Mouse (Mus musculus) small intestine, adult 2 months (tissue): ENCODE results near the gene Slc29a3. TPM values are rescaled to one million over a fixed set of nuclear protein-coding genes. Genes with fewer than 3 reads are reported as not detected.
A peak's percentile ranks its signal among the peaks of the same experiment; 100 is the strongest.

Experiments used
- H3K27ac ChIP-seq: fragments of 200-500 bp; 2 replicates; pipeline ENCODE4 v1.5.1; 2012; ENCODE audit warnings: low read depth, low read length, control low read depth, inconsistent platforms; ENCODE audit not compliant: insufficient read depth
- H3K27me3 ChIP-seq: fragments of 200-500 bp; 2 replicates; pipeline ENCODE4 v1.6.1; 2012; ENCODE audit warnings: mild to moderate bottlenecking, moderate library complexity, low read length, inconsistent platforms; ENCODE audit not compliant: control insufficient read depth, insufficient read depth
- H3K36me3 ChIP-seq: fragments of 200-500 bp; 2 replicates; pipeline ENCODE4 v1.6.1; 2012; ENCODE audit warnings: mild to moderate bottlenecking, low read length, control low read depth, inconsistent platforms; ENCODE audit not compliant: control insufficient read depth, insufficient read depth
- H3K4me1 ChIP-seq: fragments of 200-500 bp; 2 replicates; pipeline ENCODE4 v1.6.1; 2012; ENCODE audit warnings: low read length, inconsistent platforms, mixed read lengths; ENCODE audit not compliant: control insufficient read depth, insufficient read depth, insufficient read length
- H3K4me3 ChIP-seq: fragments of 200-500 bp; 2 replicates; pipeline ENCODE4 v1.5.1; 2012; ENCODE audit warnings: low read depth, mild to moderate bottlenecking, control low read depth, inconsistent platforms, low read length, moderate library complexity
- CTCF ChIP-seq: fragments of 200-500 bp; IDR thresholded peaks from 2 replicates; pipeline ENCODE4 v1.5.1; 2012; ENCODE audit warnings: low read depth, mild to moderate bottlenecking, control low read depth, inconsistent platforms, low read length, moderate library complexity, mixed read lengths; ENCODE audit not compliant: insufficient replicate concordance, insufficient read length; ENCODE audit errors: extremely low read depth
- POLR2A ChIP-seq: fragments of 200-500 bp; IDR thresholded peaks from 2 replicates; pipeline ENCODE4 v1.6.1; 2012; ENCODE audit warnings: low read depth, mild to moderate bottlenecking, control low read depth, inconsistent platforms, low read length, moderate library complexity
- WGBS: fragments of 180-500 bp; shearing (Covaris S2); methylation state at CpG from one replicate; pipeline ENCODE4 v1.1.7; 2018; 5-methylcytosine and 5-hydroxymethylcytosine counted together
- polyA plus RNA-seq: library from polyadenylated mRNA; depleted of rRNA; stranded (reverse); fragments of >200 nt; gene quantifications from 2 replicates; pipeline ENCODE4 v1.2.3, GENCODE M21; 2012; rRNA removed

Gene Slc29a3
- polyA plus RNA-seq = 3.8 and 5.0 TPM in 2 replicates

DNA sequence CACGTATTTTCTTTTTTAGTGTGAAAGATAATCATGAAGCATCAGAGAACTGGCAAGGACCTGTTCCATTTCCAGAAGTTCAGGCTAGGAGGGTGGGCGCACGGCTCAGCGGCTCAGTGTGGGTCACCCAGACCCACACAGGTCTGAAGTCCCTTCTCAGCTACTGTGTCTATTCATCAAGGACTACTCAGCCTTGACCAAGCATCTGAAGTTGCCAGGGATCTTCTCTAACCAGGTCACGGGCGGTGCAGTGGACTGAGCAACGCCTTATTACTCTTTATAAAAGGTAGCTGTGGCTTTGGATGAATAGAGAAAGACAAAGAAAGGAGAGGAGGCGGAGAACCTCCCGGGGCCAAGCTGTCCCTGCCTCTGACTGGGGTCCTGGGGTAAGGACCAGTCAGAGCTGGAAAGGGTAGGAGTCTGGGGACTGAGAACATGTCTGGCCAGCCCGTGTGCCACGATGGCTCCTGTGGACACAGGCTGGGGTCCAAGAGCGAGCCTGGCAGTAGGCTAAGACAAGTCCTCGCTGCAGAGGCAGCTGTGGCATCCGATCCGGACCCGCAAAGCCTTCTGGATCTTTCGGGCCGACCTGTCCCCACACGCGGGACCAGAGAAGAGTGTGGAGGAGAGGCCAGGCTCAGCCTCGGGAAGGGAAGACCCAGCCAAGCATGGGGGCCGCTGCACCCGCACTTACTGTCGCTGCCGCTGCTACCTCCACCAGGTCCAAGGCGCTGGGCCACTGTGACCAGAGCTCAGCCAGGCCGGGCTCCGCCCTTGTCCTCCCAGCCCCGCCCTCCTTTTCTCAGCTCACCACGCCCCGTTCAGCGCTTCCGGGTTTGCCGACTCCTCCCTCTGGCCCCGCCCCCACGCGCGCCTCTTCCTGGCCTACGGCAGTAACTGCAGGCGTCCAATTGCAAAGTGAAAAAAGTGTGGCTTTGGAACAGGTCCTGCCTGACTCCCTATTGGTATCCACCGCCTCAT lies at the start of gene Slc29a3:
TSS of gene Slc29a3 (minus strand) at position 755 of the 981 bp plus-strand sequence.
- H3K36me3 ChIP-seq = no peaks in the 10 kb centered on the region
- H3K4me3 ChIP-seq = peak within 1 kb of the TSS; percentile 76
- peak; percentile 80 for TF ChIP-seq POLR2A
- TF ChIP-seq CTCF = peak; percentile 27; the same call in 1 of the 2 replicates
- H3K4me1 ChIP-seq = peaks cover 5% of the 10 kb centered on the region
- 7% methylated on average over 41 of the region's 41 CpGs for WGBS
- H3K27ac ChIP-seq = peak within 1 kb of the TSS; percentile 24
- no peaks in the 10 kb centered on the region for H3K27me3 ChIP-seq

DNA sequence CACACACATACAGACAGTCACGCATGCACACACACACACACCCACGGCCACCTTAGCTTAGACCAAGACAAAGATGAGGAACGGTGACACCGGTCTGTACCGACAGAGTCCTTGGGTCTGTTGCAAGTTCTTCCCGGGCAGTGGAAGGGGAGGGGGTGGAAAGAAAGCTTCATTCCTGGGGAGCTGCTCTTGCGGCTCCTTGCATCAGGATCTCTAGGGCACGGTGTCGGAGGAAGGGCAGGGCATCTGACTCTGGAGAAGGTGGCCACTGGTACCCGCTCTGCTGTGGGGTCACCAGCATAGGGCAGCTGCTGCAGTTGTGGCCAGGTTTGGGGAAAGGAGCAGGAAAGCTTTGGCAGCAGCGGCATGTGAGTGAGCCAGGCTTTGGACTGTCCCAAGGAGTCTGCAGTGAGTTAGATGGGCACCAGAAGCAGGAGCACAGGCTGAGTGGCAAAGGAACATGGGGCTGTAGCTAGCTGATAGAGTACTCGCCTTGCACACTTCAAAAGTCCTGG lies 49.4 kb upstream of the Slc29a3 start:
- no peak for TF ChIP-seq CTCF
- no peak for TF ChIP-seq POLR2A
- peaks cover 47% of the 10 kb centered on the region for H3K4me1 ChIP-seq
- no peaks in the 10 kb centered on the region for H3K27me3 ChIP-seq
- H3K27ac ChIP-seq = no peak overlapping the region
- no peak overlapping the region for H3K4me3 ChIP-seq
- no peaks in the 10 kb centered on the region for H3K36me3 ChIP-seq
- whole genome bisulfite sequencing = 64% methylated on average over 12 of the region's 12 CpGs

- Histone ChIP-seq H3K36me3 (no peaks in the 10 kb centered on the region), H3K27ac (no peak overlapping the region), H3K27me3 (no peaks in the 10 kb centered on the region), H3K4me1 (peaks cover 52% of the 10 kb centered on the region), H3K4me3 (no peak overlapping the region)
- TF ChIP-seq CTCF (no peak), POLR2A (no peak)
- 16% methylated on average over 11 of the region's 11 CpGs for WGBS
Measured at GRCm38 (mm10) chr10:60801168-60801897, 48.7 kb upstream of the Slc29a3 start.

DNA sequence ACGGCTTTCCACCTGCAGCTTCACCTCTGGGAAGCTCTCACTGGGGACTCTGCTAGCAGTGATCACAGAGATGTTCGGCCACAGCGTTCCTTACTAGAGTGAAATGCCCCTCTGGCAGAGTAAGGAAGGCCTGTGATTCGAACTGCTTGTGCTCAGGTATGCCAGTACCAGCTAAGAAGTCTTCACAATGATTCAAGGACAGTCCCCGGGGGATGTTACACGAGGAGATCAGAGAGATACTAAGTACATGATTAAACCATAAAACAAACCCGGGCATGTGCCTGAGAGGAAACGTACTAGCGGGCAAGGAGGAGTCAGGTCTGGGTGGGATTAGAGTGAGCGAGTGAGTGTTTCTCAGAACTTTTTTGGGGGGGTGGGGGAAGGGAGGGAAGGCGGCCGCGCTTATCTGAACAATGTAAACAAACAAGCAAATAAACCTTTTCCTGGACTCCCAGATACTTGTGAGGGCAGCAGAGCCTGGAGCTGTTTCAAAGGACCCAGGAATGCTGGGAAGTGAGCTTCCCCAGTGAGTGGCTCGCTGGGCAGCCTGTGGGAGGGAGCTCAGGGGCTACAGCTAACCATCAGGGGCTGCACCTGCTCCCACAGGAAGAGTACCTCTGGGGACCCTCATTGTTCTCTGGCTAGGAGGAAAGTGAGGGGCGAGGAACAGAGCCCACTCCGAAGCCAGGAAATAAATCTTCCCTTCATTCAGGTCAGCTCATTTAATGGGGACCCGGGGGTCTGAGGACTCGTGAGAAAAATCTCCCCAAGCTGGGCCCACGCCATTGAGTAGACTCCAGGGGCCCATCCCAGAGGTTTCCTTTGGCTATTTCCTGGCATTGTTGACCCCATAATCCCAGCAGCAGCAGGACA lies 47.9 kb upstream of the Slc29a3 start:
- no peak overlapping the region for H3K27ac ChIP-seq
- no peak overlapping the region for H3K4me3 ChIP-seq
- H3K27me3 ChIP-seq = no peaks in the 10 kb centered on the region
- peaks cover 57% of the 10 kb centered on the region for H3K4me1 ChIP-seq
- 25% methylated on average over 19 of the region's 19 CpGs for WGBS
- TF ChIP-seq POLR2A (no peak), CTCF (no peak)
- no peaks in the 10 kb centered on the region for H3K36me3 ChIP-seq

- H3K36me3 ChIP-seq = no peaks in the 10 kb centered on the region
- H3K4me1 ChIP-seq = peaks cover 71% of the 10 kb centered on the region
- H3K4me3 ChIP-seq = no peak overlapping the region
- 39% methylated on average over 14 of the region's 14 CpGs for WGBS
- H3K27me3 ChIP-seq = no peaks in the 10 kb centered on the region
- TF ChIP-seq CTCF = no peak
- TF ChIP-seq POLR2A = no peak
- H3K27ac ChIP-seq = no peak overlapping the region
Measured at GRCm38 (mm10) chr10:60797682-60798422, 45.3 kb upstream of the Slc29a3 start.

DNA sequence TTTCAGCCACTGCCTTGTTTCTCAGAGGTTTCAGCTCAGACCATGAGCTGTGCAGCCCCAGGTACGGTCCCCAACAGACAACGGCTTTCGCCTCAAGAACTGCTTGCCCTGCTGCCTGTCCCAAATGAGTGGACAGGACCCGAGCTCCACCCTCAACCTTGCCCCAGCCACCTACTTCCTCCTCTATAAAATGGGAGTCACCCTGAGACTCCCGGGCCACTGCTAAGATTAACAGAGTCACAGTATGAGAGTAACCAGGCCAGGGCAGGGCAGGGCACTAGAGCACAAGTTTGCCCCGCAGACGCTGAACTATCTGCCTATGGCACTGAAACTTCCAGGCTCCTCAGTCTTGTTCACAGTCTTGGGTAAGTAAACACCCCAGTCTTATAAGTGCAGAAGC lies 43.9 kb upstream of the Slc29a3 start:
- WGBS = 39% methylated on average over 7 of the region's 7 CpGs
- no peak overlapping the region for H3K4me3 ChIP-seq
- no peaks in the 10 kb centered on the region for H3K36me3 ChIP-seq
- TF ChIP-seq POLR2A = no peak
- no peak overlapping the region for H3K27ac ChIP-seq
- H3K27me3 ChIP-seq = no peaks in the 10 kb centered on the region
- peaks cover 84% of the 10 kb centered on the region for H3K4me1 ChIP-seq
